1 mouse cellular context compared by ENCODE assay signal in the genomic region with DNA sequence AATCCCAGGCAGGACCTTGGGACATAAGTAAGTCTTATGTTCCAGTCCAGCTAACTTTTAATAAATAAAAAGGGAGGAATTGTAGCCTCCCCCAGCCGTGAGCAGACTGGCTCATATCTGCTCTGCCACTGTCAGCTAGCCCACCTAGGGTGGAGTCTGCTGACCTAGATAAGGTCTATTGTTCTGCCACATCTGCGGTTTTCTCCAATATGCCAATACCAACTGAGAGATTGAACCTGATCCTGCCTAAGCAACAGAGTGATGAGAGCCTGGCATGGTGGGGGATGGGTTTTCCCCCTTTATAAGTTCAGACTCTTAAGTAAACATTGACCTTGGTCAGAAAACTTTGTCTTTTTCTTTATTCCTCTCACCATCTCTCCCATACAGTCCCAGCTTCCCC.
TF ChIP-seq lines count a peak whose summit lies in the region.

No protein-coding gene starts in this region.

TF ChIP-seq in MEL, 35 proteins besides CTCF, POLR2A, EP300 and RAD21 (continued from another document):
- no peak for TF ChIP-seq NRF1 (IDR thresholded peaks at IDR 0.05; ENCODE audit: insufficient read depth, low read depth, low read length, poor library complexity, severe bottlenecking)
- 0 out of 2 replicates have a peak, but pooled peaks have one; percentile 36 for TF ChIP-seq MEF2A (IDR thresholded peaks at IDR 0.05; ENCODE audit: extremely low read depth, insufficient replicate concordance, low read depth, low read length, poor library complexity, severe bottlenecking)
- peak; percentile 56 for TF ChIP-seq MAFK (IDR thresholded peaks at IDR 0.05; ENCODE audit: borderline replicate concordance, low read depth, low read length)
- no peak for TF ChIP-seq USF1 (IDR thresholded peaks at IDR 0.05; ENCODE audit: low read depth, low read length)
- no peak for TF ChIP-seq SIN3A (IDR thresholded peaks at IDR 0.05; ENCODE audit: low read length)
- TF ChIP-seq ZKSCAN1 (IDR thresholded peaks at IDR 0.05; ENCODE audit: low read depth, low read length) = no peak
- no peak for TF ChIP-seq ZMIZ1 (IDR thresholded peaks at IDR 0.05; ENCODE audit: low read depth, low read length)
- TF ChIP-seq GABPA (IDR thresholded peaks at IDR 0.05; ENCODE audit: low read depth, low read length) = no peak
- TF ChIP-seq CHD2 (IDR thresholded peaks at IDR 0.05; ENCODE audit: low read length) = peak; percentile 61
- TF ChIP-seq MAX (IDR thresholded peaks at IDR 0.05; ENCODE audit: low read length) = no peak
- no peak for TF ChIP-seq MAZ (IDR thresholded peaks at IDR 0.05; ENCODE audit: low read depth, low read length)
- TF ChIP-seq ZC3H11A (IDR thresholded peaks at IDR 0.05; ENCODE audit: low read depth, low read length) = no peak
- TF ChIP-seq TCF12 (IDR thresholded peaks at IDR 0.05; ENCODE audit: low read depth, low read length) = peak; percentile 93
- TF ChIP-seq TBP (IDR thresholded peaks at IDR 0.05; ENCODE audit: low read depth, low read length) = no peak
- TF ChIP-seq HCFC1 (IDR thresholded peaks at IDR 0.05; ENCODE audit: low read depth, low read length) = no peak
- peak; percentile 82 for TF ChIP-seq TAL1 (IDR thresholded peaks at IDR 0.05; ENCODE audit: low read length)
- TF ChIP-seq MYB (IDR thresholded peaks at IDR 0.05; ENCODE audit: low read depth, low read length) = 0 out of 2 replicates have a peak, but pooled peaks have one; percentile 5
- TF ChIP-seq POLR2AphosphoS2 (IDR thresholded peaks at IDR 0.05; ENCODE audit: low read length) = no peak
- no peak; the same call in 1 of the 2 replicates for TF ChIP-seq ELF1 (IDR thresholded peaks at IDR 0.05; ENCODE audit: low read depth, low read length)
- TF ChIP-seq MYC (IDR thresholded peaks at IDR 0.05; ENCODE audit: low read depth, low read length) = no peak
- peak; percentile 95 for TF ChIP-seq GATA1 (IDR thresholded peaks at IDR 0.05; ENCODE audit: low read depth, low read length)
- TF ChIP-seq E2F4 (IDR thresholded peaks at IDR 0.05; ENCODE audit: borderline replicate concordance, low read depth, low read length) = no peak
- TF ChIP-seq KAT2A (conservative IDR thresholded peaks at IDR 0.05; ENCODE audit: low read depth, low read length) = no peak
- peak; percentile 68; the same call in 1 of the 2 replicates for TF ChIP-seq ETS1 (IDR thresholded peaks at IDR 0.05; ENCODE audit: low read depth, low read length)
- no peak for TF ChIP-seq SMC3 (IDR thresholded peaks at IDR 0.05; ENCODE audit: low read depth, low read length)
- TF ChIP-seq NELFE (IDR thresholded peaks at IDR 0.05; ENCODE audit: low read depth, low read length) = no peak
- no peak for TF ChIP-seq CHD1 (IDR thresholded peaks at IDR 0.05; ENCODE audit: low read depth, low read length)
TF ChIP-seq in MEL: peak in this region for 10.
